Mouse (Mus musculus) lung, adult 18-20 months (tissue): ENCODE results near the gene Rbm38.

Experiments
- DNase-seq, 2 experiments: peaks; one replicate each; pipeline ENCODE4 v3.0.0; 2022; ENCODE audit warnings: mixed read lengths in 2 of 2

The Rbm38 gene

GRCm38 (mm10) chr2:173017940-173018339 is 2.4 kb upstream of the Rbm38 start:
- no peak for DNase-seq

- peak in 1 of 2 experiments; percentile 43 for DNase-seq
Measured at GRCm38 (mm10) chr2:173018618-173019017, 1.7 kb upstream of the Rbm38 start.

GRCm38 (mm10) chr2:173019322-173019721 is 976 bp upstream of the Rbm38 start:
- DNase-seq: no peak

DNA sequence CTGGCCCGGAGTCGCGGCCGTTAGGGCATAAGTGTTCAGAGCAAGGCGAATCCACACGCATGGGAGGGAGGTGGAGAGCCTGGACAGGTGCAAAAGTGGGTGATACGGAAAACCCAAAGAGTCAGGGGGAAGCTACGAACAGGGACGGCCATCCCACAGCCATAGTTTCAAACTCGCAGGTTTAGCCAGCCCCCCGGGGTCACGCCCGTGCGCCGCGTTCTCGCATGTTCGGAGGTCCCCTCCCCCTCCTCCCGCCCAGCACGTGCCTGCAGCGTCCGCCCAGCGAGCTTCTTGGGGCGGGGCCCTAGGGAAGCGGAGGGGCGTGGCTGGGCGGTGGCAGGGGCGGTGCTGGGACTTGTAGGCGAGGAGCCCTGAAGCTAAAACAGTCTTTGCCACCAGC is 508 bp upstream of the Rbm38 start:
- peak; percentile 93 to 94 for DNase-seq

DNA sequence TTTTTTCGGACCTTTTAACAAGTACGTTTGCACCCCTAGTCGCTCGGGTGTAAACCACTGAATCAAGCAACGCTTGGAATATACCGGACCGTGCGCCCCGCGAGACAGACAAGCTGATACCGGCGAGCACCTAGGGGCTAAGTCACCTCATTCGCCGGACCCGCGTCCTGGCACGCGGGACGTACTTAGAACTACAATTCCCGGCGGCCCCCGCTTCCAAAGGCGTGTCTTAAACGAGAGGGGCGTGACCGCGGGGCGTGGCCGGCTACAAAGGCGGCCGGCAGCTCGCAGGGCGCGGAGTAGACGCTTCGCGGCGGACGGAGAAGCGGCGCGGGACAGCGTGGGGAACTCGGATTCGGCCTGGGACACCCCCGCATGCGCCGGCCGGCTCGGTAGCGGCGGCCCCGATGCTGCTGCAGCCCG is 1.3 kb downstream of the Rbm38 start:
- peak; percentile 92 to 93 for DNase-seq

GRCm38 (mm10) chr2:173022056-173022681 is 1.9 kb downstream of the Rbm38 start:
- DNase-seq: peak in 1 of 2 experiments; percentile 29

GRCm38 (mm10) chr2:173022813-173023212 is 2.5 kb downstream of the Rbm38 start:
- DNase-seq: no peak

DNA sequence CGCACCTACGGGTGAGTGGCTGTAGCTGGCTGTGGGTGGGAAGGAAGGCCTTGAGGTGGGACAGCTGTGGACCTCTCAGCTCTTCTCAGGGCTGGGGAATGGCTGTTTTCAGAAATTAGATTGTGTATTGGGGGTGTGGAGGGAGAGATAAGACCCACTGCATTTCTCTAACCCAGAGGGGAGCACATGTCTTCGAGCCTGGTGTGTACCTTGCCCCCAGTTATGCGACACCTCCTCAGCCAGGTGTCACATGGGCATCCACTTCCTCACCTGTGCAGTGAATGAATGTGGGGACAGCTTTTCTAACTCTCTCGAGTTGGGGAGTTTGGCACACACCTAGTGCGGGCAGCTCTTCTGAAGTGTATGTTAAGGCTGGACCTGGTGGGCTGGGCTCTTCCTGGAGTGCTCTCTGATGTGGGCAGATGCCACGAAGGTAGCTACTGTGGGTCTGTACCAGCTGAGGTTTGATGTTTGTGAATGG is 3.1 kb downstream of the Rbm38 start:
- no peak for DNase-seq

DNA sequence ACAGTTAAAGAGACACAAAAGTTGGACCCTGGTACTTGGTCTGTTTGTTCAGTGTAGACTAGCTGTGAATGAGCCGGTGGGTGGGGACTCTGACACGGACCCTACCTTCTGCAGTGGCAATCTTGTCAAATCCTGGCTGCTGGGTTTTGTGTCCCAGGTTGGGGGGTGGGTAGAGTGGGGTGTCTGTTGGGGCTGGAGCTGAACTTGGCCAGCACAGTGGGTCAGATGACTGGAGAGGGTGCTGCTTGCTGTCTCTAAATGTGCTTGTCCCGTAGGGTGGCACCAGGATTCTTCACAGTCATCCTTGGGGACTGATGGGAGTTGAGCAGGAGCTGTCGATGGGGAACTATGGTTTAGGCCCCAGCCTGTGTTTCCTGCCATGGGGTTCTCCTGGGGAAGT is 3.7 kb downstream of the Rbm38 start:
- DNase-seq: no peak

DNA sequence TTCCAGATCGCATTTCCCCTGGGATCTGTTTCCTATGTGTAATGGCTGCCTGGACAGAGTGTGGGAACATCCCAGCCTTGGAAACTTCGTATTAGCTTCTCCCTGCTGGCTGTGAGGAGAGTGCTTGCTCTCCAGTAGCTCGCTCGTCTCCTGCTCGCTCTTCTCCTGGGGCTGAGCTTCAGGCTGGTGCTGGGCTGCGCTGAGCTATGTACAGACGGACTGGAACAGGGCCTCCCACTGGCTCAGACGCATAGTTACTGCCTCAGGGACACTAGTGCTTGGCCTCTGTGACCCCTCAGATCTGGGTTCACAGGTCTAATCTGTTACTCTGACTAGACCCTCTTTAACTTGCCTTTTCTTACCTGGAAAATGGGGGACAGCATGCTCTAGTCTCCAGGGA is 4.1 kb downstream of the Rbm38 start:
- DNase-seq: no peak

DNA sequence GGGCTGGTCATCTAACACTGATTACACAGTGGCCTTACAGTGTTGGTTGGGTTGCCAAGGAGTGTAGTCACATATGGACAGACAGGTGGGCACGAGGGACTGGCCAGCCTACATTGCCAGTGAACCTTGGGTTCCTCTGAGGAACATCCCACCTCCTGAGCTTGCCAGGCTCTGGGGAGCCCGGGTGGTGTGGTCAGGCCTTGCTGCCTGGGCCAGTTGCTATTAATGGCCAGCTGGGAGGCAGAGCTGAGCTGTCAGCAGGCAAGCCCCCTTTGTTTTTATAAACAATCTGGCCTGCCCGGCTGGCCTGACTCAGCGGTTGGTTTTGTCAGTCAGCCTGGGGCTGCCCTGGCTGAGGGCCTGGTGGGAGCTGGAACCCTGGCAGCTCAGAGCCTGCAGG is 4.6 kb downstream of the Rbm38 start:
- no peak for DNase-seq

GRCm38 (mm10) chr2:173026286-173026685 is 6.0 kb downstream of the Rbm38 start:
- no peak for DNase-seq

DNA sequence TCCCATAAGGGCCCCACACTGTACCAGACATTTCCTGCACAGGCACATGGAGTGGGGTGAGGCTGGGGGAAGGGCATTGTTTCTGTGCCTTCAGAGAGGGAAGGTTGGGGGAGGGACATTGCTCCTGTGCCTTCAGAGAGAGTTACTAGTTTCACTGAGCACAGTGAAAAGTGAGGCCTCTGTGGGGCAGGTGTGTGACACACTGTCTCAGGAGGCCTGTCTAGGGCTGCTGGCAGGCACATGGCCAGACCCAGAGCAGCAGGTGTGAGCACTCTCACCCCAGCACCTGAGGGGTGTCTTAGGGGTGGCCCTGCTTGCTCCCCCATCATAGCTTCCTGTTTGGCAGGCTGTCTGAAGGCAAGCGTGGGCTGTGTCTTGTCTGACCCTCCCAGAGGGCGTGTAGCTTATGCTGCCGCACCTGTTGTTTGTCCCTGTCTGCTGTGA is 6.4 kb downstream of the Rbm38 start:
- DNase-seq: peak; percentile 25 to 29

- DNase-seq: no peak
Measured at GRCm38 (mm10) chr2:173027169-173027823, 7.0 kb downstream of the Rbm38 start.

DNA sequence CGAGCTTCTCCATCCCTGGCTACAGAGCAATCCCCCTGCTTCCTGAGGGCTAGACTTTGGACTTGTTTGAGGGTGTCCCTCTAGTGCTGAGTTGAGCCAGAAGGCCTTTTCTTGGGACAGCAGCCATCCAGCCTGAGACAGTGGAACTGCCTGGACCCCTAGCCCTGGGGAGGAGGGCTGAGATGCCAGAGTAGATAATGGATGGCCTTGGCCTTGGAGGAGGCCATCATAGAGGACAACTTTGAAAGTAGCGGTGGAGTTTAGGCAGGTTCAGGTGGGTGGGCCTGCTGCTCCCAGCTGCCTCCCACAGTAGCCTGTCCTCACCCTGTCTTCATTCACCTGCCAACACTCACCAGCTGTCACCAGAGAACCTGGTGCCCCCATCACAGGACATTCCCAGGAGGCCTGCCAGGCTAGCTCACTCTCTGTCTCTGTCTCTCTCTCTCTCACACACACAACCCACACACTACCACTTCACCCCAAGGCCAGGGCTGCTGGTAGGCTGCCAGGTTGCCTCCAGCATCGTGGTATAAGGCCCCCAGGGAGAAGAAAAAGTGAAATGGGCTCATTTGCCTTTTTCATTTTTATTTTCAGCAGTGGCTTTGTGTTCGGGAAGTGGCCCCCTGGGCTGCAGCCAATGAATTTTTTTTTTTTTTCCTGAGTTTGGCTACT is 7.7 kb downstream of the Rbm38 start:
- no peak for DNase-seq

- DNase-seq: no peak
Measured at GRCm38 (mm10) chr2:173028508-173029031, 8.3 kb downstream of the Rbm38 start.

DNA sequence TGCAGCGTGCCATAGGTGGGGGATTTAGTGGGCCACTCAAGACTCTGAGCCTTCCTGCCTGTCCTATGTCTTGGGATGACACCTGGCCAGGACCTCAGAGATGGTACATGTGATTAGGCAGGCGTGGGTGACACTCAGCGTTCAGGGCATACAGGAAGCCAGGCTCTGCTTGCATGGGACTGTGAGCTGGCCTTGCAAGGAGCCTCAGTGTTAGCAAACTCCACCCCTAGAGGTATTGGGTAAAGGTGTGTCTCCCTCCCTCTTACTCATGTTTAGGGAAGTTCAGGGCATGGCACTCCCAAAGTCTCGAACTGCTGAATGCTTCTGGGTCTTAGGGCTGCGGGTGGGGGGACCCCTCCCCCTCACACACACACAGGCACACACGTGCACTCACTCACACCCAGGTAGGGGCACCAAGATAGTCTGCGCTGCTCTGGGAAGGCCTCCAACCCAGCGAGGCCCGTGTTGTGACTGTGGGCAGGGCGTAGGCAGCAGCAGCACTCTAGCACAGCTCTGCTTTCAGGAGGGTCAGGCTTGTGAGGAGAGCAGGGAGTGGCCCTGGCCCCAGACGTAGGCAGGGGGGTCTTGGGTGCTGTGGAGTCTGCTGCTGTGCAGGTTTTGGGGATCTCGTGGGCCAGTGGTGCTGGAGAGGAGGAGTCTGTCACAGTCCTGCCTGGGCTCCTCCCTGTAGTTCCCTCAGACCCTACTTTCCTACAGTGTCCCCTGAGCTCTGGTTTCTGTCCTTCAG is 10.5 kb downstream of the Rbm38 start:
- DNase-seq: no peak

- no peak for DNase-seq
Measured at GRCm38 (mm10) chr2:173033531-173033930, 13.2 kb downstream of the Rbm38 start.

- no peak for DNase-seq
Measured at GRCm38 (mm10) chr2:173034998-173035397, 14.7 kb downstream of the Rbm38 start.

DNA sequence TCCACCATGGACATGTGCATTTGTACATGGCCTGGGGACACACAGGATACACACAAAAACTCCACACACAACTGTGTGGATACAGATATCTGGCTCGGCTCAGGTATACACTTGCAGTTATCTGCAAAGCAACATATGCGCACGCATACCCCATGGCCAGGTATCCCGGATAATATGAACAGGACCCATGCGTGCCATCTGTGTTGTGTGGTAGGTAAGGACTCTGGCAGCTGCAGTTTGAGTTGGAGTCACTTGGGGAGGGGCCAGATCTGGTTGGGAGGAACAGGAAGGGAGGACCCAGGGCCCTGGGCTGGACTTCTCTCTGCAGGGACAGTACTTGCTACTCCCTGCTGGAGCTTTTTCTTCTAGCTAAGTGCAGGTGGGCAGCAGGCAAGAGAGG is 15.4 kb downstream of the Rbm38 start:
- no peak for DNase-seq

- DNase-seq: no peak
Measured at GRCm38 (mm10) chr2:173036055-173036454, 15.8 kb downstream of the Rbm38 start.

DNA sequence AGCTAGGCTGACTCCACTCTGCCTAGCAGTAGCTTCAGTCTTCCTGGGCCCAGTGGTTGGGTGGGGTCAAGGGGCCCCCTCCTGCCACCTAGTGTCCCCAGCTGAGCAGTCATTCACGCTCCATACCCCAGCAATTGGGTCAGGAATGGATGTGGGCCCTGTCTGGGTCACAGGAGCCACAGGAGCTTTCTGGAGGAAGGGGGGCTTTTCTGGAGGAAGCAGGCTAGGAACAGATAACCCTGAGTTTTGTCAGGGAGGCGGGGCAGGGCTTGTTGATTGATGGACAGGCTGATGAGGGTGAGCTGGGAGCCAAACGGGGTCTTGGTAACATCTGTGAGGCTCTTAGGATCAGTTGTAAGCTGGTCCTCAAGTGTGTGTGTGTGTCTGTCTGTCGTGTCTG is 16.3 kb downstream of the Rbm38 start:
- DNase-seq: no peak

- no peak for DNase-seq
Measured at GRCm38 (mm10) chr2:173037347-173037746, 17.0 kb downstream of the Rbm38 start.
